Mouse (Mus musculus): ENCODE results near the gene Eno2.
A peak's percentile ranks its signal among the peaks of the same experiment; 100 is the strongest.
"Not testable (repeated sequence)": the region's sequence is repeated elsewhere in the genome, so short reads cannot be mapped to it uniquely, and the experiment has no call there.

Gene Eno2

GRCm38 (mm10) chr6:124805341-124806321, 36.2 kb upstream of the Eno2 start:
- ATAC-seq (ENCODE audit: low TSS enrichment) = peak; percentile 80

- ATAC-seq (ENCODE audit: low TSS enrichment) = no peak
Observed at GRCm38 (mm10) chr6:124804341-124804740, 34.9 kb upstream of the Eno2 start.

- ATAC-seq (ENCODE audit: low TSS enrichment) = not testable (repeated sequence)
Observed at GRCm38 (mm10) chr6:124803691-124804090, 34.2 kb upstream of the Eno2 start.

DNA sequence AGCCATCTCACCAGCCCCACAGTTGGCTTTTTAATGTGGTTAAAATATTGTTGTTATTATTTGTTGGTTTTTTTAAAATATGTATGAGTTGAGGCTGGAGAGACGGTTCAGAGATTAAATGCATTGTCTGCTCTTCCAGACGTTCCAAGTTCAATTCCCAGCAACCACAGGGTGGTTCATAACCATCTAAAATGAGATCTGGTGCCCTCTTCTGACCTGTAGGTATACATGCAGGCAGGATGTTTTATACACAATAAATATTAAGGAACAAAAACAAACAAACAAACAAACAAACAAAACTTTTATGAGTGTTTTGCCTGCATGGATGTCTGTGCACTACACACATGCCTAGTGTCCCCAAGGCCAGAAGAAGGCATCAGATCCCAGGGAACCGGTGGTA, 33.6 kb upstream of the Eno2 start:
- ATAC-seq (ENCODE audit: low TSS enrichment) = no peak

DNA sequence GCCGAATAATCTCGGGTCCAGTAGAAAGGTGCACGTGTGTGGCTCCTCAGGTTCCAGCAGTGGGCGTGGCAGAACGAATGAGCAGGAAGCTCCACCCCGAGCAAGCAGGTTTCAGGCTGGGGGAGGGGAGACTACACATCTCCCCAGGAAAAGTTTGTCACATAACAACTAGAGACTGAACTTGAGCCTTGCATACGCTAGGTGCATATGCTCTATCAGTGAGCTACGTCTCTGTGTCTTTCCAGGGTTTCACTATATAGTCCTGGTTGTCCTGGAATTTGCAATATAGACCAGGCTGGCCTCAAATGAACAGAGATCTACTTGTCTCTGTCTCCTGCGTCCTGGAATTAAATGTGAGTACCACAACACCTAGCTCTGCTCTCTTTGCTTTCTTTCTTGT, 32.9 kb upstream of the Eno2 start:
- not testable (repeated sequence) for ATAC-seq (ENCODE audit: low TSS enrichment)

GRCm38 (mm10) chr6:124796200-124796599, 26.7 kb upstream of the Eno2 start:
- no peak for ATAC-seq (ENCODE audit: low TSS enrichment)

GRCm38 (mm10) chr6:124795781-124796180, 26.3 kb upstream of the Eno2 start:
- no peak for ATAC-seq (ENCODE audit: low TSS enrichment)

GRCm38 (mm10) chr6:124791911-124792310, 22.4 kb upstream of the Eno2 start:
- no peak for ATAC-seq (ENCODE audit: low TSS enrichment)

DNA sequence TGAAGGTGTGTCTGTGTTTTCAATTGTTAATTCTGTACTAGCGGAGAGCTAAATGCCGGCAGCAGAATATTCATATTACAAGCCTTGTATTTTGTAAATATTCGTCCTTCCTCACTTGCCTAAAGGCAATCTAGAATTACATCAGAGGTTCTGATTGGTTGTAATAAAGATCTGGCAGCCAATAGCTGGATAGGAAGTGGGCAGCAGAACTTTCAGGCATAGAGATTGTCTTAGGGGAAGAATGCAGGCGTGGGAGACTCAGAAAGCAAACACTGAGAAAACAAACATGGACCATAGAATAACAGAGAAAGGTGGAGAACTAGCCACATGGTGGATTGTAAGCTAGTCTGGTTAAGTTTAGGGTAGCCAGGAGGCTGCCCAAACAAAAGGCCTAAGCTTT, 20.6 kb upstream of the Eno2 start:
- no peak for ATAC-seq (ENCODE audit: low TSS enrichment)

DNA sequence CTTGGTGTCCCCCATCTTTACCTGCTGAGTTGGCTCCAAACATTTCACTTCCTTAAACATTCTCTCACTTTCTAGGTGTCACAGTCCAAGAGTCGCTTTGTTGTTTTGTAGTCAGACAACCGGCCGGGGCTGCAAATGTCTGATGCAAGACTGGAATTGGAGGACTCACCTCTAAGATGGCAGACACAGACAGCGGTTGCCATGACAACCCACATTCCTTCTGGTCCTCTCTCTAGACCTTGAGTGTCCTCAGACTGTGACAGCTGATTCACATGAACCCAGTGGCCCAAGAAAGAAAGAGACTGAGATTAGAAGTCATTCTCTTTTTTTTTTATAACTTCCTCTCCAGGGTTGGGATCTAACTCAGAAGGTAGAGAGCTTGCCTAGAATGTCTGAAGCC, 20.0 kb upstream of the Eno2 start:
- no peak for ATAC-seq (ENCODE audit: low TSS enrichment)

DNA sequence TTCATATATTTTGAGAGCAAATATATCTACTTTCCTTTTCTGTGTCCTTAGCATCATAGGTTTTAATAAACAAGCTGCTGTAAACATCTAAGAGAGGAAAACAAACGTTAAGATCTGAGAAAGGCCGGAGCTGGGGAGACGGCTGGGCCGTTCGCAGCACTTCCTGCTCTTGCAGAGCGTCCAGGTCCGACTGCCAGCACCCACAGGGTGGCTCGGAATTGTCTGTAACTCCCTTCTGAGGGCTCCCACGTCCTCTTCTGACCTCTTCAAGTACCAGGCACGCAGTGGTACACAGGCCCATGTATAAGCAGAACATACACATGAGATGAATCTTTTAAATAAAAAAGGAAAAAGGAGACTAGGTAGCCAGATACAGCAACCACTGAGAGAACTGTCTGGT, 18.2 kb upstream of the Eno2 start:
- no peak for ATAC-seq (ENCODE audit: low TSS enrichment)

DNA sequence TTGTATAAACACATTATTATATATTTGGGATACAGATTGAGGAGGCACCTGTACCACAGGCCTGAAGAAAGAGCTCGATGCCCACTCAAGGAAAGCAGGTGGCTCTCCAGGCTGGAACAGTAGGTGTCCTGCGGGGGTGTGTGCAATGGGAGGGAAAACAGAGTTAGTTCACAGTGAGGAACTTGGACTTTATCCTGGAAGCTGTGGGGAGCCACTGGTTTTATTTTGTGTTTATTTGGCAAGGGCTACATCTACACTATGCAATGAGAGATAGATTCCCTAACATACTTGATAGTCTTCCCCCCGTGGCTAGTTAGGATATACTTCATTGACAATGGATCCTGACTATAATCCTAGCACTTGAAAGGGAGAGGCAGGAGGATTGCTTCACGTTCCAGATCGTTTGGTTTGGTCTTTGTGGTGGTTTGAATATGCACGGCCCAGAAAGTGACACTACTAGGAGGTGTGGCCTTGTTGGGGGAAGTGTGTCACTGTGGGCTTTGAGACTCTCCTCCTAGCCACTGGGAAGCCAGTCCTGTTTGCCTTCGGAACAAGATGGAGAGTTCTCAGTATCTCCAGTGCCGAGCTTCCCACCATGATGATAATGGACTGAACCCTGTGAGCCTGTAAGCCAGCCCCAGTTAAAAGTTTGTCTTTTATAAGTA, 17.4 kb upstream of the Eno2 start:
- ATAC-seq (ENCODE audit: low TSS enrichment) = peak; percentile 80

DNA sequence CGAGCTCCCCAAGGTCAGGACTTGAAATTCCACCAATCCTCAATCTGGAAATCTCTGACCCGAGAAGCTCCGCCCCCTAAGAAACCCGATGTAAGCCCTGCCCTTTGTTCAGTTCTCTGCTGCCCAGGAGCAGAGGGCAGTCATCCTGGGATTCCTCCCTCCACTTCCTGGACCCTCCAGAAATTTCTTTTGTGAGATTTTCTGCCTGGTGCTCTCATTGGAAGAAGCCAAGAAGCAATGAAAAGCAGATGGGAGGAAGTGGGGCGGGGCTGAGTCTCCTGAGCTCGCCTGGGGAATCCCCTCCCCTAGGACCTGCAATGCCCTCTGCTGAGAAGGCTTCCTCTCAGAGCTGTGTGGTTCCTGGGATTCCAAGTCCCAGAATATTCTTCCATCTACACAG, 13.0 kb upstream of the Eno2 start:
- no peak for ATAC-seq (ENCODE audit: low TSS enrichment)

- peak; percentile 80 for ATAC-seq (ENCODE audit: low TSS enrichment)
Observed at GRCm38 (mm10) chr6:124780917-124781316, 11.4 kb upstream of the Eno2 start.

DNA sequence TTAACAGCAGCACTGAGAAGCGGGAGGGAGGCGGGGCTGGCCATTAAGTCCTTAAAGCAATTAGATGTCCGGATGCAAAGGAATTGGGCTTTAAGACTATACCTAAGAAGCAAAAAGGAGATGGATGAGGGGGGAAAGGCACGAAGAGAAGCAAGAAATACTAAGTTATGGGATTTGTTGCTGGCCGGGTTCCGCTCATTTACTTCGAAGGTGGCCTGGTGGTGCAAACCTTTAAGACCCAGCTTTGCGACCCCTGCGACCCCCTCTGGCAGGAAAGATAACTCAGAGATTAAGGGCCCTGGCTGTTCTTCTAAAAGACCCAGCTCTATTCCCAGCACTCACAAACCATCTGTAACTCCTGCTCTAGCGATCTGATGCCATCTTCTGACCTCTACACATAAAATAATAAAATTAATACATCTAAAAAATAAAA, 10.5 kb upstream of the Eno2 start:
- ATAC-seq (ENCODE audit: low TSS enrichment) = no peak

DNA sequence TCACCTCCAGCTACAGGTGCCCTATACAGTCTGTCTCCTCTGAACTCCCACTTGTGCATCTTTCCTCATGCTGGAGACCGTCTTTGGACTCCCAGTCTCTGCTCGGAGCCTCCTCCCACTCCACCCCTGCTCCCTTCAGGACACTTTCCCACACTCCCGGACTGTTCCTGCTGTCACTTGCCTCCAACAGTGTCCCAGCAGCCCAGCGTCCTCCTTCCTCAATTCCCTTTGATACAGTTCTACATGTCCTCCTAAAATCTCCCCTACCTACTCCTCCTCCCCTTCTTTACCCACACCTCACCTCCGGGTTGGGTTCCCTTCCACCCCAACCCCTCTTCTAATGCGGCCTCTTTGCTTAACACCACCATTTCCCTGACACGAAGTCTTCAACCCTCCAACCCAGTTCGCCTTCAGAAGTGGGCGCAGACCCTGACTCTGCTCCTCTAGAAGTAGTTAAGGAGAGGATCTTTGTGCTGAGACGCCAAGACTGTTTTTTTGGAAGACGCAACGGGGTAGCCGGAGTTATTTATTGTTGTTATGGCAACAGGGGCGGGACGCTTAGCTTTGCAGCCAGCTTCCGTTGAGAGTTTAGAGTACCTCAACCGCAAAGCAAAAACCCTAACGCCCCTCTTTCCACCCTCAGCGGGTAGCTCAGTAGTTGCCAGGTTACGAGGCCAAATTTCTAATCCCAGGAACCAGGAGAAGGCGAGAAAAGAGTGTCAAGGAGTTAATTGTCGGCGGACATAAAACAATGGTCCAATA, 9.9 kb upstream of the Eno2 start, which contains the start of gene Lrrc23:
Gene Lrrc23 (minus strand): TSS at position 506 of the 762 bp plus-strand sequence.
- peak; percentile 45 for ATAC-seq (ENCODE audit: low TSS enrichment)

- ATAC-seq (ENCODE audit: low TSS enrichment) = no peak
Observed at GRCm38 (mm10) chr6:124770511-124770910, 1.0 kb upstream of the Eno2 start.

GRCm38 (mm10) chr6:124770013-124770412, 540 bp upstream of the Eno2 start:
- no peak for ATAC-seq (ENCODE audit: low TSS enrichment)

DNA sequence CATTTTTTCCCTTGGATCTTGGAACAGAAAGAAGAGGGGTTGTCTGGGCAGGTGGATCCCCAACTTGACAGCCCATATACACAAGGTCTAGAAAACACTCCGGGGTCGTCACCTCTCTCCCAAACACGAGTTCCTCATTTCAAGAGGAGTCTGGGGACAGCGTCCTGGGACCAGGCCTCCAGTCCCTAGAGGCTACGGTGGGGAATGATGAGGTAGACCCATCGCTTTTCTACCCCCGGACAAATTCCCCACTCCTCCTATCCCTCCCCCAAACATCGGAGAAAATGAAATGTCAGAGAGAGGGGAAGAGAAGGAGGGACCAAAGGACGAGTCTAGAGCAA, 799 bp downstream of the Eno2 start:
- ATAC-seq (ENCODE audit: low TSS enrichment) = peak; percentile 24; the same call in 1 of the 2 replicates

DNA sequence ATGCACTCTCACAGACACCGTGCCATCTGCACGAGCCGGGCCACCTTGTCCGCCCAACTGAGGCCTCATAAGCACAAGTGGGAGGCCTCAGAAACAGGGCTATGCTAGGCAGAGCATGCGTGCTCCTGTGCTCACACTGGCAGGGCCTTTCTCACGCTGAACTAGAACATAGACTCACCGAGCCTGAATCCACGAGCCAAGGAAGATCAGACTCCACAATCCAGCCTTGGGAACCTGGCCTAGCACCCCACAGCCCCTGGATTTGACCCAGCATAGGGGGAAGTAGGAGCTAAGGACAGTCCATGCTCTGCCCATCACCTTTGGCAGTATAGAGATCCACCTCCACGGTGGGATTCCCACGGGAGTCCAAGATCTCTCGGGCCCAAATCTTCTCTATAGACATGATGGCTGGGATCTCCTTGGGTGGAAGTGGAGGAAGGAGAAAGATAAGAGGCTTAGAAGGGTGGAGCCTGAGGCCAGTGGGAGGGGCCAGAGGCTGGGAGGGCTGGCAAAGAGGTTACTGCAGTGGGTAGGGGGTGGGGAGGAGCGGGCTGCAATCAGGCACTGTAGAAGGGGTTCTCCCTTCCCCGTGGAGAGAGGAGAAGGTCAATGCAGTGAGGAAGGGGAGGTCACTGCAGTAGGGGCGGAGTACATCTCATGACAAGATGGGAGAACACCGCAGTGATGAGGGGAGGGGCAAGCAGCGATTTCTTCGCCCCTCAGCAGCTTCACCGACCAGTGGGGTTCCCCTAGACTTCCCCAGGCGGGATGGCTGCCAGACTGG, 1.4 kb downstream of the Eno2 start:
- ATAC-seq (ENCODE audit: low TSS enrichment) = peak; percentile 53

GRCm38 (mm10) chr6:124767536-124767919, 1.9 kb downstream of the Eno2 start:
- no peak for ATAC-seq (ENCODE audit: low TSS enrichment)
